Mouse (Mus musculus): ENCODE measurements around the gene Cptp.

Gene Cptp

GRCm38 (mm10) chr4:155840076-155841002 lies 28.9 kb downstream of the Cptp start:
- peak; percentile 5 for DNase-seq

GRCm38 (mm10) chr4:155839483-155839910 lies 29.7 kb downstream of the Cptp start, which contains the start of gene Mxra8:
Mxra8 (plus strand) TSS chr4:155839680.
- no peak for DNase-seq

GRCm38 (mm10) chr4:155838187-155839153 lies 30.8 kb downstream of the Cptp start:
- DNase-seq: no peak

- DNase-seq: no peak
These were observed 31.7 kb downstream of the Cptp start for GRCm38 (mm10) chr4:155837404-155838010.

- no peak for DNase-seq
These were observed 35.4 kb downstream of the Cptp start for GRCm38 (mm10) chr4:155833836-155834235.

GRCm38 (mm10) chr4:155833234-155833633 lies 36.0 kb downstream of the Cptp start:
- DNase-seq: no peak

- no peak for DNase-seq
These were observed 36.9 kb downstream of the Cptp start for GRCm38 (mm10) chr4:155832321-155832720.

GRCm38 (mm10) chr4:155831831-155832230 lies 37.4 kb downstream of the Cptp start:
- DNase-seq: no peak

GRCm38 (mm10) chr4:155831205-155831766 lies 38.0 kb downstream of the Cptp start, which contains the start of gene Aurkaip1:
Aurkaip1 (plus strand) TSS chr4:155831272.
- DNase-seq: peak; percentile 94

- no peak for DNase-seq
These were observed 38.6 kb downstream of the Cptp start for GRCm38 (mm10) chr4:155830596-155830995.

- no peak for DNase-seq
These were observed 39.4 kb downstream of the Cptp start for GRCm38 (mm10) chr4:155829866-155830265.

GRCm38 (mm10) chr4:155823443-155823842 lies 45.8 kb downstream of the Cptp start:
- DNase-seq: no peak

GRCm38 (mm10) chr4:155821025-155821424 lies 48.2 kb downstream of the Cptp start:
- DNase-seq: no peak

- DNase-seq: no peak
These were observed 51.7 kb downstream of the Cptp start for GRCm38 (mm10) chr4:155817533-155817932.
